Mouse (Mus musculus): Measurements from ENCODE around the gene Olfr691. TPM values are rescaled to one million over a fixed set of nuclear protein-coding genes. Genes with fewer than 3 reads are reported as not detected.

Gene Olfr691
- polyA plus RNA-seq (2014; fragmentation: Nextera tagmentation; extraction: Ambion mirVana) = not detected in 2 replicates

GRCm38 (mm10) chr7:105342170-105342569, at the start of gene Olfr691:
TSS of gene Olfr691 (minus strand) at chr7:105342270.
- no peak within 1 kb of the TSS for H3K4me2 ChIP-seq (ENCODE audit: low read length)
- H3K4me3 ChIP-seq (ENCODE audit: control insufficient read depth in 1 of 2, insufficient read depth in 1 of 2, low read depth in 1 of 2, low read length in 2 of 2) = no peak within 1 kb of the TSS
- no peak within 1 kb of the TSS for H3K9ac ChIP-seq (ENCODE audit: low read length)
- H3K27ac ChIP-seq (replicated peaks in 1 of 2; ENCODE audit: control insufficient read depth in 1 of 2, insufficient read depth in 1 of 2, low read depth in 2 of 2, low read length in 2 of 2) = no peak within 1 kb of the TSS
- no peak for ATAC-seq (ENCODE audit: insufficient number of reproducible peaks, insufficient read depth, low FRiP score, low read depth)
- H3K27me3 ChIP-seq (ENCODE audit: control insufficient read depth, insufficient read depth, low read length) = no peaks in the 10 kb centered on the region
- WGBS = 47% methylated on average over 1 of the region's 1 CpGs
- no peaks in the 10 kb centered on the region for H3K36me3 ChIP-seq (ENCODE audit: control insufficient read depth, insufficient read depth, low read length)
- H3K9me3 ChIP-seq (ENCODE audit: control insufficient read depth, low read length) = no peaks in the 10 kb centered on the region
- no peaks in the 10 kb centered on the region for H3K4me1 ChIP-seq (ENCODE audit: control insufficient read depth in 2 of 2, insufficient read depth in 2 of 2, low read length in 2 of 2)

- H3K9me3 ChIP-seq (ENCODE audit: control insufficient read depth, low read length) = no peaks in the 10 kb centered on the region
- ATAC-seq (ENCODE audit: insufficient number of reproducible peaks, insufficient read depth, low FRiP score, low read depth) = no peak
Observed at GRCm38 (mm10) chr7:105390236-105390635, 48.2 kb upstream of the Olfr691 start.

GRCm38 (mm10) chr7:105387696-105388095, 45.6 kb upstream of the Olfr691 start:
- Histone ChIP-seq H3K27ac (replicated peaks in 1 of 2; ENCODE audit: control insufficient read depth in 1 of 2, insufficient read depth in 1 of 2, low read depth in 2 of 2, low read length in 2 of 2) (no peak overlapping the region), H3K4me1 (ENCODE audit: control insufficient read depth in 2 of 2, insufficient read depth in 2 of 2, low read length in 2 of 2) (no peaks in the 10 kb centered on the region), H3K27me3 (ENCODE audit: control insufficient read depth, insufficient read depth, low read length) (no peaks in the 10 kb centered on the region), H3K4me2 (ENCODE audit: low read length) (no peak overlapping the region), H3K9ac (ENCODE audit: low read length) (no peak overlapping the region), H3K4me3 (ENCODE audit: control insufficient read depth in 1 of 2, insufficient read depth in 1 of 2, low read depth in 1 of 2, low read length in 2 of 2) (no peak overlapping the region), H3K36me3 (ENCODE audit: control insufficient read depth, insufficient read depth, low read length) (peaks cover 85% of the 10 kb centered on the region), H3K9me3 (ENCODE audit: control insufficient read depth, low read length) (no peaks in the 10 kb centered on the region)
- WGBS = 97% methylated on average over 2 of the region's 2 CpGs
- ATAC-seq (ENCODE audit: insufficient number of reproducible peaks, insufficient read depth, low FRiP score, low read depth) = no peak

More at GRCm38 (mm10) chr7:105390236-105390635, 48.2 kb upstream of the Olfr691 start:
- H3K9ac ChIP-seq (ENCODE audit: low read length) = no peak overlapping the region
- H3K27me3 ChIP-seq (ENCODE audit: control insufficient read depth, insufficient read depth, low read length) = no peaks in the 10 kb centered on the region
- 86% methylated on average over 2 of the region's 2 CpGs for WGBS
- H3K4me2 ChIP-seq (ENCODE audit: low read length) = no peak overlapping the region
- no peak overlapping the region for H3K4me3 ChIP-seq (ENCODE audit: control insufficient read depth in 1 of 2, insufficient read depth in 1 of 2, low read depth in 1 of 2, low read length in 2 of 2)
- H3K4me1 ChIP-seq (ENCODE audit: control insufficient read depth in 2 of 2, insufficient read depth in 2 of 2, low read length in 2 of 2) = no peaks in the 10 kb centered on the region
- H3K36me3 ChIP-seq (ENCODE audit: control insufficient read depth, insufficient read depth, low read length) = peaks cover 60% of the 10 kb centered on the region
- no peak overlapping the region for H3K27ac ChIP-seq (replicated peaks in 1 of 2; ENCODE audit: control insufficient read depth in 1 of 2, insufficient read depth in 1 of 2, low read depth in 2 of 2, low read length in 2 of 2)

GRCm38 (mm10) chr7:105380329-105380728, 38.3 kb upstream of the Olfr691 start:
- no peak overlapping the region for H3K9ac ChIP-seq (ENCODE audit: low read length)
- no peak overlapping the region for H3K4me2 ChIP-seq (ENCODE audit: low read length)
- no peak for ATAC-seq (ENCODE audit: insufficient number of reproducible peaks, insufficient read depth, low FRiP score, low read depth)
- no peak overlapping the region for H3K4me3 ChIP-seq (ENCODE audit: control insufficient read depth in 1 of 2, insufficient read depth in 1 of 2, low read depth in 1 of 2, low read length in 2 of 2)
- no peaks in the 10 kb centered on the region for H3K4me1 ChIP-seq (ENCODE audit: control insufficient read depth in 2 of 2, insufficient read depth in 2 of 2, low read length in 2 of 2)
- H3K36me3 ChIP-seq (ENCODE audit: control insufficient read depth, insufficient read depth, low read length) = peaks cover 86% of the 10 kb centered on the region
- no peaks in the 10 kb centered on the region for H3K27me3 ChIP-seq (ENCODE audit: control insufficient read depth, insufficient read depth, low read length)
- WGBS = 94% methylated on average over 3 of the region's 3 CpGs
- no peak overlapping the region for H3K27ac ChIP-seq (replicated peaks in 1 of 2; ENCODE audit: control insufficient read depth in 1 of 2, insufficient read depth in 1 of 2, low read depth in 2 of 2, low read length in 2 of 2)
- no peaks in the 10 kb centered on the region for H3K9me3 ChIP-seq (ENCODE audit: control insufficient read depth, low read length)

GRCm38 (mm10) chr7:105374866-105375265, 32.8 kb upstream of the Olfr691 start, which contains the start of gene Gm5901:
TSS of gene Gm5901 (plus strand) at chr7:105375038.
- WGBS = 83% methylated on average over 1 of the region's 1 CpGs
- Histone ChIP-seq H3K4me1 (ENCODE audit: control insufficient read depth in 2 of 2, insufficient read depth in 2 of 2, low read length in 2 of 2) (peaks cover 3 to 11% of the 10 kb centered on the region in 2 experiments; a peak in 2 of 4 replicates), H3K36me3 (ENCODE audit: control insufficient read depth, insufficient read depth, low read length) (peaks cover 47% of the 10 kb centered on the region), H3K4me2 (ENCODE audit: low read length) (0 out of 2 replicates have a peak within 1 kb of the TSS, but pooled peaks have one; percentile 6), H3K27ac (replicated peaks in 1 of 2; ENCODE audit: control insufficient read depth in 1 of 2, insufficient read depth in 1 of 2, low read depth in 2 of 2, low read length in 2 of 2) (peak within 1 kb of the TSS; percentile 35 to 76; a peak in 3 of 4 replicates), H3K9ac (ENCODE audit: low read length) (no peak within 1 kb of the TSS), H3K27me3 (ENCODE audit: control insufficient read depth, insufficient read depth, low read length) (no peaks in the 10 kb centered on the region), H3K9me3 (ENCODE audit: control insufficient read depth, low read length) (no peaks in the 10 kb centered on the region), H3K4me3 (ENCODE audit: control insufficient read depth in 1 of 2, insufficient read depth in 1 of 2, low read depth in 1 of 2, low read length in 2 of 2) (no peak within 1 kb of the TSS)
- ATAC-seq (ENCODE audit: insufficient number of reproducible peaks, insufficient read depth, low FRiP score, low read depth) = no peak

- H3K27ac ChIP-seq (replicated peaks in 1 of 2; ENCODE audit: control insufficient read depth in 1 of 2, insufficient read depth in 1 of 2, low read depth in 2 of 2, low read length in 2 of 2) = peak overlapping the region; percentile 35 to 76; a peak in 3 of 4 replicates
- peaks cover 38% of the 10 kb centered on the region for H3K36me3 ChIP-seq (ENCODE audit: control insufficient read depth, insufficient read depth, low read length)
- 87% methylated on average over 3 of the region's 3 CpGs for WGBS
- no peak overlapping the region for H3K9ac ChIP-seq (ENCODE audit: low read length)
- no peaks in the 10 kb centered on the region for H3K27me3 ChIP-seq (ENCODE audit: control insufficient read depth, insufficient read depth, low read length)
- H3K4me1 ChIP-seq (ENCODE audit: control insufficient read depth in 2 of 2, insufficient read depth in 2 of 2, low read length in 2 of 2) = peaks cover 3 to 11% of the 10 kb centered on the region in 2 experiments; a peak in 2 of 4 replicates
- H3K9me3 ChIP-seq (ENCODE audit: control insufficient read depth, low read length) = no peaks in the 10 kb centered on the region
- 0 out of 2 replicates have a peak overlapping the region, but pooled peaks have one; percentile 6 for H3K4me2 ChIP-seq (ENCODE audit: low read length)
- ATAC-seq (ENCODE audit: insufficient number of reproducible peaks, insufficient read depth, low FRiP score, low read depth) = no peak
- no peak overlapping the region for H3K4me3 ChIP-seq (ENCODE audit: control insufficient read depth in 1 of 2, insufficient read depth in 1 of 2, low read depth in 1 of 2, low read length in 2 of 2)
Observed at GRCm38 (mm10) chr7:105373976-105374375, 31.9 kb upstream of the Olfr691 start.

- peak; percentile 65 for ATAC-seq (ENCODE audit: insufficient number of reproducible peaks, insufficient read depth, low FRiP score, low read depth)
- WGBS = 20% methylated on average over 4 of the region's 4 CpGs
- Histone ChIP-seq H3K9me3 (ENCODE audit: control insufficient read depth, low read length) (no peaks in the 10 kb centered on the region), H3K4me3 (ENCODE audit: control insufficient read depth in 1 of 2, insufficient read depth in 1 of 2, low read depth in 1 of 2, low read length in 2 of 2) (no peak overlapping the region), H3K4me1 (ENCODE audit: control insufficient read depth in 2 of 2, insufficient read depth in 2 of 2, low read length in 2 of 2) (peaks cover 3 to 11% of the 10 kb centered on the region in 2 experiments; a peak in 2 of 4 replicates), H3K27ac (replicated peaks in 1 of 2; ENCODE audit: control insufficient read depth in 1 of 2, insufficient read depth in 1 of 2, low read depth in 2 of 2, low read length in 2 of 2) (peak overlapping the region; percentile 35 to 76; a peak in 3 of 4 replicates), H3K27me3 (ENCODE audit: control insufficient read depth, insufficient read depth, low read length) (no peaks in the 10 kb centered on the region), H3K36me3 (ENCODE audit: control insufficient read depth, insufficient read depth, low read length) (peaks cover 34% of the 10 kb centered on the region), H3K9ac (ENCODE audit: low read length) (no peak overlapping the region), H3K4me2 (ENCODE audit: low read length) (0 out of 2 replicates have a peak overlapping the region, but pooled peaks have one; percentile 6)
Observed at GRCm38 (mm10) chr7:105373509-105373908, 31.4 kb upstream of the Olfr691 start.

- WGBS = 79% methylated on average over 1 of the region's 1 CpGs
- peaks cover 28% of the 10 kb centered on the region for H3K36me3 ChIP-seq (ENCODE audit: control insufficient read depth, insufficient read depth, low read length)
- peak overlapping the region in 1 of 2 experiments; percentile 76; a peak in 2 of 4 replicates for H3K27ac ChIP-seq (replicated peaks in 1 of 2; ENCODE audit: control insufficient read depth in 1 of 2, insufficient read depth in 1 of 2, low read depth in 2 of 2, low read length in 2 of 2)
Observed at GRCm38 (mm10) chr7:105372912-105373311, 30.8 kb upstream of the Olfr691 start.

More at GRCm38 (mm10) chr7:105372912-105373311, 30.8 kb upstream of the Olfr691 start:
- Histone ChIP-seq H3K9me3 (ENCODE audit: control insufficient read depth, low read length) (no peaks in the 10 kb centered on the region), H3K4me1 (ENCODE audit: control insufficient read depth in 2 of 2, insufficient read depth in 2 of 2, low read length in 2 of 2) (peaks cover 3 to 11% of the 10 kb centered on the region in 2 experiments; a peak in 2 of 4 replicates), H3K27me3 (ENCODE audit: control insufficient read depth, insufficient read depth, low read length) (no peaks in the 10 kb centered on the region), H3K9ac (ENCODE audit: low read length) (no peak overlapping the region), H3K4me2 (ENCODE audit: low read length) (no peak overlapping the region), H3K4me3 (ENCODE audit: control insufficient read depth in 1 of 2, insufficient read depth in 1 of 2, low read depth in 1 of 2, low read length in 2 of 2) (no peak overlapping the region)
- no peak for ATAC-seq (ENCODE audit: insufficient number of reproducible peaks, insufficient read depth, low FRiP score, low read depth)

All from heart, embryonic 14.5 days (tissue).